Mouse (Mus musculus): ENCODE data around the gene Trip11. TPM values are rescaled to one million over a fixed set of nuclear protein-coding genes. Genes with fewer than 3 reads are reported as not detected.

Trip11 gene
- total RNA-seq, 4 experiments from 2014 or later = 38.7 to 43.5 (median 39.6) TPM

- DNase-seq = no peak
These were observed 94.3 kb downstream of the Trip11 start, which contains the start of gene Fbln5 for GRCm38 (mm10) chr12:101818608-101819370. Gene Fbln5, minus strand, starts transcription at chr12:101819055.

GRCm38 (mm10) chr12:101818246-101818607 is 94.8 kb downstream of the Trip11 start:
- DNase-seq = no peak

- DNase-seq = no peak
These were observed 96.3 kb downstream of the Trip11 start for GRCm38 (mm10) chr12:101816810-101817209.

GRCm38 (mm10) chr12:101815796-101816195 is 97.3 kb downstream of the Trip11 start:
- DNase-seq = no peak

GRCm38 (mm10) chr12:101814423-101814822 is 98.6 kb downstream of the Trip11 start:
- DNase-seq = no peak

GRCm38 (mm10) chr12:101811181-101811580 is 101.9 kb downstream of the Trip11 start:
- no peak for DNase-seq

- DNase-seq = no peak
These were observed 102.6 kb downstream of the Trip11 start for GRCm38 (mm10) chr12:101810515-101810914.

GRCm38 (mm10) chr12:101807400-101807799 is 105.7 kb downstream of the Trip11 start:
- no peak for DNase-seq

- no peak for DNase-seq
These were observed 110.6 kb downstream of the Trip11 start for GRCm38 (mm10) chr12:101802445-101802844.

- no peak for DNase-seq
These were observed 111.3 kb downstream of the Trip11 start for GRCm38 (mm10) chr12:101801744-101802143.

GRCm38 (mm10) chr12:101801051-101801450 is 112.0 kb downstream of the Trip11 start:
- no peak for DNase-seq

GRCm38 (mm10) chr12:101798189-101798922 is 114.7 kb downstream of the Trip11 start:
- DNase-seq = no peak

GRCm38 (mm10) chr12:101794458-101794857 is 118.6 kb downstream of the Trip11 start:
- peak; percentile 64 for DNase-seq

- DNase-seq = peak; percentile 14
These were observed 119.8 kb downstream of the Trip11 start for GRCm38 (mm10) chr12:101793221-101793621.

- DNase-seq = no peak
These were observed 120.4 kb downstream of the Trip11 start for GRCm38 (mm10) chr12:101792684-101793083.

GRCm38 (mm10) chr12:101789767-101790166 is 123.3 kb downstream of the Trip11 start:
- no peak for DNase-seq

GRCm38 (mm10) chr12:101789250-101789649 is 123.8 kb downstream of the Trip11 start:
- DNase-seq = no peak

Other genes starting within 250 kb of the Trip11 start
- gene Tc2n, start 194.7 kb downstream of the Trip11 start, total RNA-seq (2022) = 1 to 10 TPM in 3 of 4 experiments, under 1 TPM in 1; 0.80 to 1.8 (median 1.5) TPM
- 10 to 100 TPM; 37.6 to 66.7 (median 58.3) TPM for gene Fbln5, start 94.2 kb downstream of the Trip11 start, total RNA-seq (2022)
- gene Atxn3, start 45.0 kb upstream of the Trip11 start, total RNA-seq (2022) = 10 to 100 TPM; 17.7 to 24.6 (median 20.9) TPM
- gene Cpsf2, start 62.7 kb upstream of the Trip11 start, total RNA-seq (2022) = 10 to 100 TPM; 33.5 to 39.0 (median 37.2) TPM
- gene Slc24a4, start 215.5 kb upstream of the Trip11 start, total RNA-seq (2022) = 1 to 10 TPM in 2 of 4 experiments, under 1 TPM in 2; 0.86 to 1.7 (median 1.3) TPM

All from adrenal gland, adult 8-10 months (tissue).